Mouse (Mus musculus) heart, embryonic 12.5 days (tissue): Measurements from ENCODE around the gene Gm20388. TPM values are rescaled to one million over a fixed set of nuclear protein-coding genes. Genes with fewer than 3 reads are reported as not detected.

Experiments used
- ATAC-seq: fragments of 200-750 bp; cut with Nextera tagmentation; 2 replicates; pipeline ENCODE4 v1.8.0; 2017; ENCODE audit warnings: moderate TSS enrichment, moderate library complexity; ENCODE audit not compliant: insufficient number of reproducible peaks, low FRiP score
- H3K27ac ChIP-seq: fragments of 300-500 bp; sonication (generic); 2 replicates; pipeline ENCODE4 v1.5.1; 2016; ENCODE audit warnings: mild to moderate bottlenecking, moderate library complexity; ENCODE audit not compliant: poor library complexity, severe bottlenecking
- H3K27me3 ChIP-seq: fragments of 300-500 bp; sonication (generic); replicated peaks from 2 replicates; pipeline ENCODE4 v1.6.1; 2016; ENCODE audit warnings: mild to moderate bottlenecking, moderate library complexity
- H3K36me3 ChIP-seq: fragments of 300-500 bp; sonication (generic); 2 replicates; pipeline ENCODE4 v1.6.1; 2016; ENCODE audit warnings: mild to moderate bottlenecking, moderate library complexity
- H3K4me1 ChIP-seq: fragments of 300-500 bp; sonication (generic); replicated peaks from 2 replicates; pipeline ENCODE4 v1.6.1; 2016; ENCODE audit warnings: mild to moderate bottlenecking
- H3K4me2 ChIP-seq: fragments of 300-500 bp; sonication (generic); 2 replicates; pipeline ENCODE4 v1.6.1; 2016; ENCODE audit warnings: mild to moderate bottlenecking, moderate library complexity
- H3K4me3 ChIP-seq: fragments of 300-500 bp; sonication (generic); 2 replicates; pipeline ENCODE4 v1.5.1; 2016; ENCODE audit warnings: mild to moderate bottlenecking
- H3K9ac ChIP-seq: fragments of 300-500 bp; sonication (generic); 2 replicates; pipeline ENCODE4 v1.6.1; 2016; ENCODE audit warnings: mild to moderate bottlenecking, moderate library complexity
- H3K9me3 ChIP-seq: fragments of 300-500 bp; sonication (generic); replicated peaks from 2 replicates; pipeline ENCODE4 v1.6.1; 2016; ENCODE audit warnings: mild to moderate bottlenecking, moderate library complexity
- WGBS: fragments of 180-500 bp; shearing (Covaris S2); methylation state at CpG from one replicate; pipeline ENCODE4 v1.1.7; 2016; 5-methylcytosine and 5-hydroxymethylcytosine counted together
- polyA plus RNA-seq: library from polyadenylated mRNA; unstranded; fragments of >200 nt; fragmentation: Nextera tagmentation; extraction: Ambion mirVana; gene quantifications from 2 replicates; pipeline ENCODE4 v1.2.1, GENCODE M21; 2016

The Gm20388 gene
- polyA plus RNA-seq, 1 experiment from 2014 or later = not detected

DNA sequence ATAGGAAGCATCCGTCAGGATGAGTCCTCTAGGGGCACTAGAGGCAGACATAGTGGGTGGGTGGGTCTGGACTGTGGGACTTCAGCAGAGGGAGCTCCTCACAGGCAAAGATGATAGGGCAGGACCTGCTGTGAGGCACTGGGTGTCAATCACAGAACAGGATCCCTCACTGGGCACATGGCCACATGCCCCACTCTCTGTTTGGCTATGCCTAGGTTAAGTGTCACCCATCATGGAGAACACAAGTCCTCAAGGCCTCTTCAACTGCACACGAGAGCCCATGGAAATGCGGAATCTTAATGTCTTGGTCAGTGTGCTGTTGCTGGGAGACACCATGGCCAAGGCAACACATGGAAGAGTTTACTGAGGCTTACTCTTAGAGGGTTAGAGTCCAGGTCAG, 2617.3 kb downstream of the Gm20388 start:
- Histone ChIP-seq H3K9me3 (no peaks in the 10 kb centered on the region), H3K9ac (no peak overlapping the region), H3K4me1 (peaks cover 78% of the 10 kb centered on the region), H3K27ac (0 out of 2 replicates have a peak overlapping the region, but pooled peaks have one; percentile 89), H3K27me3 (no peaks in the 10 kb centered on the region), H3K4me2 (no peak overlapping the region), H3K36me3 (0 out of 2 replicates have a peak, but pooled peaks cover 4% of the 10 kb centered on the region), H3K4me3 (no peak overlapping the region)
- ATAC-seq = no peak
- 87% methylated on average over 3 of the region's 3 CpGs for WGBS

DNA sequence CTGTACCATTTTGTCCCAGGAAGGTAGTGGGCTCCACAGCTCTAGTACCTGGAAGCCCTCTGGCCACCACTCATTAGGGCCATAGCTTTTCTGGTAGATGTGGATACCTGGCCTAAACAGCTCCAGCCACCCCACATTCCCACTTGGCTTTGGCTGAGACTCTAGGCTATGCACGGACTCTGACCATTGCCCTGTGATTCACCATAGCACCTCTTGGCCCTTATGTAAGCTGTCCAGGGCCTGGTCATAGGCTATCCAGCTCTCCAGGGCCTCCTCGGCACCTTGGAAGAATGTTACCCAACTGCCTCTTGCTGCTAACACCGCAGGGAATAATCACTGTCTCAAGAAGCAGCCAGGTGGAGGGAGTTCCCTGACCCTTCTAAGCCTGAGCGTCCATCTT, 2618.5 kb downstream of the Gm20388 start:
- ATAC-seq = no peak
- Histone ChIP-seq H3K9me3 (no peaks in the 10 kb centered on the region), H3K27me3 (no peaks in the 10 kb centered on the region), H3K27ac (no peak overlapping the region), H3K36me3 (0 out of 2 replicates have a peak, but pooled peaks cover 7% of the 10 kb centered on the region), H3K9ac (no peak overlapping the region), H3K4me3 (no peak overlapping the region), H3K4me1 (peaks cover 73% of the 10 kb centered on the region), H3K4me2 (no peak overlapping the region)
- 89% methylated on average over 4 of the region's 4 CpGs for WGBS

GRCm38 (mm10) chr8:122531312-122531711, 2620.7 kb downstream of the Gm20388 start:
- ATAC-seq = peak; percentile 51; the same call in 1 of the 2 replicates
- no peak overlapping the region for H3K4me3 ChIP-seq
- H3K4me1 ChIP-seq = peaks cover 62% of the 10 kb centered on the region
- peaks cover 13% of the 10 kb centered on the region for H3K36me3 ChIP-seq
- H3K27ac ChIP-seq = peak overlapping the region; percentile 75
- peak overlapping the region; percentile 30 for H3K9ac ChIP-seq
- WGBS = 61% methylated on average over 8 of the region's 8 CpGs
- H3K27me3 ChIP-seq = no peaks in the 10 kb centered on the region
- H3K9me3 ChIP-seq = no peaks in the 10 kb centered on the region
- no peak overlapping the region for H3K4me2 ChIP-seq

- Histone ChIP-seq H3K4me2 (peak overlapping the region; percentile 32), H3K27me3 (no peaks in the 10 kb centered on the region), H3K4me1 (peaks cover 70% of the 10 kb centered on the region), H3K9me3 (no peaks in the 10 kb centered on the region), H3K4me3 (no peak overlapping the region), H3K27ac (peak overlapping the region; percentile 72), H3K9ac (peak overlapping the region; percentile 35; the same call in 1 of the 2 replicates), H3K36me3 (peaks cover 12% of the 10 kb centered on the region)
- peak; percentile 61 for ATAC-seq
- 5% methylated on average over 6 of the region's 6 CpGs for WGBS
Observed at GRCm38 (mm10) chr8:122537033-122537432, 2626.4 kb downstream of the Gm20388 start.

DNA sequence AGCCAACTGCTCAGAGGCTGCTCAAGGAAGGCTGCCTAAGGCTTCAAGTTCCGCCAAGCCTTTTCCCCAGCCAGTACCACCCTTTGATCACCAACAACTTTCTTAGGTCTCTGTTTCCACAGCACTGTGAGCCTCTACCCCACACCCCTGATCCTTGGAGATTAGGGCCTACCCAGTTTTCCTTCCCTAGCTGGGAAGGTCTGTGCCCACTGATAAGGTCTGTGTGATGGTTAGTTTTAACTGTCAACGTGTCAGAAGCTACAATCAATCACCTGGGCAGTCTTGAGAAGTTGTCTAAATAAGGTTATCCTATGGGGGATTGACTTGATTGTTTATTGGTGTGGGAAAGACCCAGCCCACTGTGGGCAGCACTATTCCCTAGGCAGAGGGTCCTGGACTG, 2627.2 kb downstream of the Gm20388 start:
- peaks cover 68% of the 10 kb centered on the region for H3K4me1 ChIP-seq
- H3K4me3 ChIP-seq = no peak overlapping the region
- H3K27ac ChIP-seq = peak overlapping the region; percentile 72
- no peak overlapping the region for H3K9ac ChIP-seq
- peak; percentile 52; the same call in 1 of the 2 replicates for ATAC-seq
- peak overlapping the region; percentile 32 for H3K4me2 ChIP-seq
- 40% methylated on average over 2 of the region's 2 CpGs for WGBS
- peaks cover 15% of the 10 kb centered on the region for H3K36me3 ChIP-seq
- H3K9me3 ChIP-seq = no peaks in the 10 kb centered on the region
- H3K27me3 ChIP-seq = no peaks in the 10 kb centered on the region

DNA sequence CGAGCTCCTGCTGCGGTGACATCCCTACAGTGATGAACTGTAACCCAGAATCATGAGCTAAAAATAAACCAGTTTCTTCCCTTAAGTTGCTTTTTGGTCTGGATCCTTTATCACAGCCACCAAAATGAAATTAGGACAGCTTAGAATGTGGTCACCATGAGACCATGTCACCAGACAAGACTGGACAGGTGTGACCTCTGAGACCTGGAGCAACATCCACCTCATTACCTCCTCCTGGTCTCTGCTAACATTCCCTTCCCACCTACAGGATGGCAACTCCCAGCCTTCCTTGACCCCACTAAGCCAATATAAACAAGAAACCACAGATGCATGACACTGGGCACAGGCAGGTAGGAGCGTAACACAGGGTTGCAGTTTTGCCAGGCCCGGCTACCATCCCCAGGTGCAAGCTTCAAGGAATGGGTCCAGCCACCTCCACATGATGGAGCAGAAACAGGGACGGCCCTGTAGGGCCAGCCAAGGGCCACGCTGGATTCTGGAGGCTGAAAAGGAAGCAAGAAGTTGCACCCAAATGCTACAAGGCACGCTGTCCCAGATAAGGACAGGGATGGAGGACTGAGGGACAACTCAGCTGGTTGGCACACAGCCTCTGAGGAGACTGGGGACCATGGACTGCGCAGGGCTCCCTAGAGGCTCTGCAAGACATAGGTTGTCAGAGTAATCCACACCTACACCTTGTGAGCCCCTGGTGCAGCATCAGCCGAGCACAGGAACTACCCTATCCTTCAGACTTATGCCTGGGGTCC, 2627.9 kb downstream of the Gm20388 start:
- Histone ChIP-seq H3K36me3 (peaks cover 18% of the 10 kb centered on the region), H3K27me3 (no peaks in the 10 kb centered on the region), H3K9ac (no peak overlapping the region), H3K27ac (0 out of 2 replicates have a peak overlapping the region, but pooled peaks have one; percentile 2), H3K9me3 (no peaks in the 10 kb centered on the region), H3K4me2 (no peak overlapping the region), H3K4me3 (no peak overlapping the region), H3K4me1 (peaks cover 61% of the 10 kb centered on the region)
- WGBS = 83% methylated on average over 9 of the region's 9 CpGs
- ATAC-seq = no peak

GRCm38 (mm10) chr8:122544138-122544537, 2633.5 kb downstream of the Gm20388 start:
- no peak overlapping the region for H3K4me3 ChIP-seq
- H3K36me3 ChIP-seq = 0 out of 2 replicates have a peak, but pooled peaks cover 12% of the 10 kb centered on the region
- no peak for ATAC-seq
- no peak overlapping the region for H3K4me2 ChIP-seq
- H3K27me3 ChIP-seq = no peaks in the 10 kb centered on the region
- no peaks in the 10 kb centered on the region for H3K9me3 ChIP-seq
- 87% methylated on average over 8 of the region's 8 CpGs for WGBS
- H3K27ac ChIP-seq = no peak overlapping the region
- no peak overlapping the region for H3K9ac ChIP-seq
- H3K4me1 ChIP-seq = peaks cover 65% of the 10 kb centered on the region

DNA sequence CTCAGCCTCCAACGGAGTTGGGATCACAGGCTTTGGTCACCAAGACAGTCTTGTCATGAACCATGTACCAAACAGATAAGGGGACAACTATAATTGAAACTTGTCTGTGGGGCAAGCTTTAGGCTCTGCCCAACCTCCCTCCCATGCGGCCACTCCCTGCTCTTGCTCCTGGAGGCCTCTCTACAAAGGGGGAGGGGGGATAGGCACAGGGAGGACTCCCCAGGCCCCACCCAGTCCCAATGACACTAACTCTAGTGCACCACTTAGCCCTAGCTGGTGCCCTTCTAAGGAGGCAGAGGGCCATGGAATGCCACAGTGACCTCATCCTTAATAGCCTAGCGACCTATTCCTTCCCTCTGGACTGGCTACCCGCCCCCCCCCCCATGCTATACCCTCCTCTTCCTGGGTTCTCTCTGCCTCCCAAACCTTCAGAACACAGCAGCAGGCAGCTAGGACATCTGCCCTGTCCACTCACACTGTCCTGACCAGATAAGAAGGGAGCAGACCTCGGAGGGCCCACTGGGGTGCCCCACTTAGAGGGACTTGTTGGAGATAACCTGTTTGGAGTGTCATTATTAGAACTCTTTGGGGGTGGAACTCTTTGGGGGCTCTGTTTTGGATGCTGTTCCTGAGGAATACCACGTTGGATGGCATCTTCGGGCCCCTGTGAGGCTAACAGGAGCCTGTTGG, 2635.6 kb downstream of the Gm20388 start:
- peak overlapping the region; percentile 75 for H3K4me2 ChIP-seq
- peaks cover 68% of the 10 kb centered on the region for H3K4me1 ChIP-seq
- 0 out of 2 replicates have a peak, but pooled peaks cover 12% of the 10 kb centered on the region for H3K36me3 ChIP-seq
- peak overlapping the region; percentile 82 for H3K27ac ChIP-seq
- 45% methylated on average over 6 of the region's 7 CpGs for WGBS
- peak overlapping the region; percentile 70; the same call in 1 of the 2 replicates for H3K4me3 ChIP-seq
- H3K9ac ChIP-seq = peak overlapping the region; percentile 46
- no peaks in the 10 kb centered on the region for H3K27me3 ChIP-seq
- H3K9me3 ChIP-seq = no peaks in the 10 kb centered on the region
- ATAC-seq = peak; percentile 78

DNA sequence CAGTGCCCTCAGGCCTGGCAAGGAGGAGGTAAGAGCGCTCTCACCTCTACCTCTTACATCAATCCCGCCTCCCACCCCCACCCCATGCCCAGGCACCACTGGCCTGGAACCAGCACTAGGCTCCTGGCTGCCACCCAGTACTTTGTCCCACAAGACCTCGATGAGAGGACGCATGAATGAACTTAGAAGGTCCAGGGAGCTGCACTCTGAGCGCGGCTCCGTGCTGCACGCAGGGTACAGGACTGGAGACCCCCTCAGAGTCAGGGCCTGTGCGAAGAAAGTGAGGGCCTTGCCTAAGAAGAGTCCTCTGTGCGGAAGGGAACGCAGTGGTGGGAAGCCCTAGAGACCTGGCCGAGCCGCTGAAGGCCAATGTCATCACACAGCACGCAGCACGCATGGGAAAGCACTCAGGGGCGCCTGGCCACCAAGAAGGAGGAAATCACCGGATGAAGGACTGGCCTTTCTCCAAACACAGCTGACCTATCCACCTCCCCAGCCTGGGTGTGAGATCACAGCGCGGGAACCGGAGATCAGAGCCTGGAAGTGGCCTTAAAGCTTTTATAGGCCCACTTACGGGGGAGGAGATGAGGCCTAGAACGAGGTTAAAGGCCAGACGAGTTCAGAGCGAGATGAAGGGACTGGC, 2636.3 kb downstream of the Gm20388 start:
- Histone ChIP-seq H3K9ac (peak overlapping the region; percentile 46), H3K4me3 (peak overlapping the region; percentile 70), H3K36me3 (0 out of 2 replicates have a peak, but pooled peaks cover 12% of the 10 kb centered on the region), H3K27ac (peak overlapping the region; percentile 82), H3K9me3 (no peaks in the 10 kb centered on the region), H3K4me1 (peaks cover 61% of the 10 kb centered on the region), H3K4me2 (peak overlapping the region; percentile 75), H3K27me3 (no peaks in the 10 kb centered on the region)
- ATAC-seq = no peak
- WGBS = 41% methylated on average over 24 of the region's 24 CpGs

DNA sequence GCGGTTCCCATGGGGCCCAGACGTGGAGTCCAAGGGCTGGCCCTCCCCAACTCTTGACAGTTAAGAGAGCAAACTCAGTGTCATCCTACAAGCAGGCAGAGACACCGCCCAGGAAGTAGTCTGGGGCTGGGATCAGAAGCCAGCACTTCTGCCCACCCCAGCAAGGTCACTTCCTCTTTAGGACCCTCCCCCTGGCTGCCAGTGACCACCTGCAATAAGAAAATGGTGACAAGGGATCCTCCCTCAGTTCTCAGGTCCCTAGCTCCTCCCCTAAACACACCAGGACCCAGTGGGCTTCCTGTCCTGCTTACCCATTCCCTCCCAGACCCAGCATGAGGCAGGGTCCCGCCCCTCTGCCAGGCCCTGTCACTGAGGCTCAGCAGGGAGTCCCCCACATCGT, 2637.2 kb downstream of the Gm20388 start:
- H3K36me3 ChIP-seq = 0 out of 2 replicates have a peak, but pooled peaks cover 10% of the 10 kb centered on the region
- no peaks in the 10 kb centered on the region for H3K27me3 ChIP-seq
- peak overlapping the region; percentile 82 for H3K27ac ChIP-seq
- peak overlapping the region; percentile 70 for H3K4me3 ChIP-seq
- WGBS = 32% methylated on average over 5 of the region's 5 CpGs
- H3K9me3 ChIP-seq = no peaks in the 10 kb centered on the region
- peaks cover 54% of the 10 kb centered on the region for H3K4me1 ChIP-seq
- peak overlapping the region; percentile 12; the same call in 1 of the 2 replicates for H3K9ac ChIP-seq
- peak overlapping the region; percentile 75 for H3K4me2 ChIP-seq
- peak; percentile 70 for ATAC-seq
